Mouse (Mus musculus): ENCODE data around the gene Eif4a2.

The Eif4a2 gene

GRCm38 (mm10) chr16:23140911-23141310 is 33.7 kb downstream of the Eif4a2 start:
- DNase-seq (ENCODE audit: low read depth, low spot score) = no peak

- DNase-seq (ENCODE audit: low read depth, low spot score) = no peak
Observed at GRCm38 (mm10) chr16:23144326-23144725, 37.1 kb downstream of the Eif4a2 start.

- DNase-seq (ENCODE audit: low read depth, low spot score) = no peak
Observed at GRCm38 (mm10) chr16:23145211-23145610, 38.0 kb downstream of the Eif4a2 start.

- no peak for DNase-seq (ENCODE audit: low read depth, low spot score)
Observed at GRCm38 (mm10) chr16:23146280-23146679, 39.0 kb downstream of the Eif4a2 start, which contains the start of gene Adipoq. Adipoq (plus strand) TSS chr16:23146536.

GRCm38 (mm10) chr16:23148936-23149335 is 41.7 kb downstream of the Eif4a2 start:
- DNase-seq (ENCODE audit: low read depth, low spot score) = no peak

GRCm38 (mm10) chr16:23149396-23149795 is 42.2 kb downstream of the Eif4a2 start:
- DNase-seq (ENCODE audit: low read depth, low spot score) = no peak

- peak; percentile 24 for DNase-seq (ENCODE audit: low read depth, low spot score)
Observed at GRCm38 (mm10) chr16:23151423-23151822, 44.2 kb downstream of the Eif4a2 start.

GRCm38 (mm10) chr16:23154261-23154660 is 47.0 kb downstream of the Eif4a2 start:
- DNase-seq (ENCODE audit: low read depth, low spot score) = no peak

- no peak for DNase-seq (ENCODE audit: low read depth, low spot score)
Observed at GRCm38 (mm10) chr16:23157013-23157412, 49.8 kb downstream of the Eif4a2 start.

GRCm38 (mm10) chr16:23158292-23158691 is 51.0 kb downstream of the Eif4a2 start:
- no peak for DNase-seq (ENCODE audit: low read depth, low spot score)

GRCm38 (mm10) chr16:23158957-23159356 is 51.7 kb downstream of the Eif4a2 start:
- no peak for DNase-seq (ENCODE audit: low read depth, low spot score)

GRCm38 (mm10) chr16:23159749-23160148 is 52.5 kb downstream of the Eif4a2 start:
- no peak for DNase-seq (ENCODE audit: low read depth, low spot score)

GRCm38 (mm10) chr16:23162116-23162515 is 54.9 kb downstream of the Eif4a2 start:
- no peak for DNase-seq (ENCODE audit: low read depth, low spot score)

All from retina, postnatal 7 days (tissue).